Mouse (Mus musculus) bone marrow macrophage, adult 2 months (primary cell): ENCODE results near the gene Acpp.

Experiments
- CTCF ChIP-seq: IDR thresholded peaks from 2 replicates; pipeline ENCODE4 v1.5.1; 2012; ENCODE audit warnings: low read depth, mild to moderate bottlenecking, low read length, moderate library complexity
- POLR2A ChIP-seq: IDR thresholded peaks from 2 replicates; pipeline ENCODE4 v1.6.1; 2012; ENCODE audit warnings: mild to moderate bottlenecking, low read depth, low read length, borderline replicate concordance

- TF ChIP-seq CTCF (peak; percentile 68; the same call in 1 of the 2 replicates), POLR2A (no peak)
Observed at GRCm38 (mm10) chr9:104306734-104307133, 30.8 kb downstream of the Acpp start.
